Mouse (Mus musculus): Measurements from ENCODE around the gene Hyal1.
"Not testable (repeated sequence)": the region's sequence is repeated elsewhere in the genome, so short reads cannot be mapped to it uniquely, and the experiment has no call there.

Gene Hyal1

DNA sequence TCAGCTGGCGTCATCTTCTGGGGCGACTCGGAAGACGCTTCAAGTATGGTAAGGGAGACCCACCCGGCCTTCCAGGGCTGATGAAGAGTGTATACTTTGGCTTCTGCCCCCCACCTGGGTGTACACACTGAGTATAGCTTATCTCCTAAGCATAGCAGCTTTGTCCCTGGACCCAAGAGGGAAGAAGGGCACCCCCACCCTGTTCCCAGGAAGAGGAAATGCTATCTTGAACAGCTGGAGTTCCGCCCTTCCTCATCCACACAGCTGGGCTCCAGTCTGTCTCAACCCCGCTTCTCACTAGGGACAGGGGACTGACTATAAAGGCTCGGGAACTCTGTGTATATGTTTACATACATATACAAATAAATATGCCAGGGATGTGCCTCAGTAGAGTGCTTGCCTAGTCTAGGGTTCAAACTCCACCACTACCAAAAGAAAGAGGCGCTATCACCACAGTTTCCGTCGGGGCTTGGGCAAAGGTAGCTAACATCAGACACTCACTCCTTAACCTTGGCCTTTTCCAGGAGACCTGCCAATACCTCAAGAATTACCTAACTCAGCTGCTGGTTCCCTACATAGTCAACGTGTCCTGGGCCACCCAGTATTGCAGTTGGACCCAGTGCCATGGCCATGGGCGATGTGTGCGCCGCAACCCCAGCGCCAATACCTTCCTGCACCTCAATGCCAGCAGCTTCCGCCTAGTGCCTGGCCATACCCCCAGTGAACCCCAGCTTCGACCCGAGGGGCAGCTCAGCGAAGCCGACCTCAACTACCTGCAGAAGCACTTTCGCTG lies 5.0 kb upstream of the Hyal1 start:
- in situ Hi-C loops (cut with MseI, MboI), result no loop called here

DNA sequence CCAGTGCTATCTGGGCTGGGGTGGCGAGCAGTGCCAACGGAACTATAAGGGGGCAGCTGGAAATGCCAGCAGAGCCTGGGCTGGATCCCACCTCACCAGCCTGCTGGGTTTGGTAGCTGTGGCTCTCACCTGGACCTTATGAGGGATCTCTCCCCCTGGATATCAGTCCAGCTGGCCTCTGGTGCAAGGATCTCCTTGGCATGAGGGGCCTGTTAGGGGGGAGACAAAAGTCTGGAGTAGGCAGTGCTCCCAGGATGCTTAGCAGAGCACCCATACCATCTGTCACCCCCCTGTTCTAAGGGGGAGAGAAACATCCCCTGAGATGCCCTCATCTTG lies 4.4 kb upstream of the Hyal1 start:
- in situ Hi-C loops (cut with MseI, MboI), result no loop called here

DNA sequence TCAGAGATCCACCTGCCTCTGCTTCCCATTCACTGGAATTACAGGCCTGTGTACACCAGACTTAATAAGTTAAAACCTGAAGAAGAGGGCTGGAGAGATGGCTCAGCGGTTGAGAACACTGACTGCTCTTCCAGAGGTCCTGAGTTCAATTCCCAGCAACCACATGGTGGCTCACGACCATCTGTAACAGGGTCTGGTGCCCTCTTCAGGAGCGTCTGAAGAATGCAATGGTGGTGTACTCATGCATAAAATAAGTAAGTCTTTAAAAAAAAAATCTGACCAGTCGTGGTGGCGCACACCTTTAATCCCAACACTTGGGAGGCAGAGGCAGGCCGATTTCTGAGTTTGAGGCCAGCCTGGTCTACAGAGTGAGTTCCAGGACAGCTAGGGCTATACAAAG lies 3.0 kb upstream of the Hyal1 start:
- in situ Hi-C loops (cut with MseI, MboI), result not testable (repeated sequence)

GRCm38 (mm10) chr9:107575579-107576356 lies 959 bp upstream of the Hyal1 start:
- in situ Hi-C loops (cut with MseI, MboI), result no loop called here

DNA sequence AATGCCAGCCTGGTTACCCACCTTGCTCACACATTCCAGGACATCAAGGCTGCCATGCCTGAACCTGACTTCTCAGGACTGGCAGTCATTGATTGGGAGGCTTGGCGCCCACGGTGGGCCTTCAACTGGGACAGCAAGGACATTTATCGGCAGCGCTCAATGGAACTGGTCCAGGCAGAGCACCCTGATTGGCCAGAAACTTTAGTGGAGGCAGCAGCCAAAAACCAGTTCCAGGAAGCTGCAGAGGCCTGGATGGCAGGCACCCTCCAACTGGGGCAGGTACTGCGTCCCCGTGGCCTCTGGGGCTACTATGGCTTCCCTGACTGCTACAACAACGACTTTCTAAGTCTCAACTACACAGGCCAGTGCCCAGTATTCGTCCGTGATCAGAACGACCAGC lies 1.1 kb downstream of the Hyal1 start:
- in situ Hi-C loops (cut with MseI, MboI), result no loop called here

- in situ Hi-C loops (cut with MseI, MboI), result no loop called here
Measured at GRCm38 (mm10) chr9:107578587-107578986, 1.9 kb downstream of the Hyal1 start, which contains the start of gene Naa80. Naa80 (plus strand) TSS chr9:107578887.

- in situ Hi-C loops (cut with MseI, MboI), result no loop called here
Measured at GRCm38 (mm10) chr9:107579023-107579900, 2.5 kb downstream of the Hyal1 start.

DNA sequence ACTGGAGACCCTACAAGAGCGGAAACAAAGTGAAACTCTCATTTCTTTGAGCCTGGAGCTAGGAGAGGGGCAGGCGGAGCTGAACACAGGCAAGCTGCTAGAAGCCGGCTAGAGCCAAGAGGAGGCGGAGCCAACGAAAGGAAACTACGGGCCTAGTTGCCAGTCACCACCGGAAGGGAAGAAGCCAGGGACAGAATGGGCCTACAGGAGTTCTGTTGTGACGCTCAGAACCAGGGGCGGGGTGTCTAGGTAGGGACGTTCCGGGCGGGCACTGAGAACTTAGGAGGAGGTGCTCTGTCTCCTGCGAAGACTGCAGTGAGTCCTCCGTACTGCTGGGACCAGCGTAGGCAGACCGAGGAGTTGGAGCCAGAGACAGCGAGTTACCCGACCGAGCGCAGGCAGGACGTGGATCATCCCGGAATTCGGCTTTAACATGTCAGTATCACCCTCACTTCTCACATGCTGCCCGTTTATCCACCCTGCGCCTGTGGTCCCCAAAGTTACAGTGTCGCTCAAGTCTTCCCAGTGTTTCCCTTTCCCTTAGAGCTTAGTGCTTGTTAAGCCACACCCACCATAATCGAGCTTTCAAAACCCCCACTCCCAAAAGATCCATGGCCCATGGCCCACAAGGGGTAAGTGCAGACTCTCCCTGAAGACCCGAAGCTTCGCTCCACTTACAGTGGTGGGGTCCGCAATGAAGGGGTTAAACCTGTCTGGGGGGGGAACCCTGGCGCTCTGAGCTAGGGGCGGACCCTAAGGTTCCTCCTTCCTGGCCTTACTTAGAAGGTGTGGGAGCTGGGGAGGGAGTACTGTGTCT lies 4.0 kb downstream of the Hyal1 start, which contains the start of gene Hyal3:
Gene Hyal3, plus strand, starts transcription at position 318 of the 817 bp plus-strand sequence.
- in situ Hi-C loops (cut with MseI, MboI), result no loop called here

GRCm38 (mm10) chr9:107581584-107581983 lies 4.9 kb downstream of the Hyal1 start:
- in situ Hi-C loops (cut with MseI, MboI), result no loop called here

GRCm38 (mm10) chr9:107582509-107583062 lies 5.9 kb downstream of the Hyal1 start:
- in situ Hi-C loops (cut with MseI, MboI), result no loop called here

DNA sequence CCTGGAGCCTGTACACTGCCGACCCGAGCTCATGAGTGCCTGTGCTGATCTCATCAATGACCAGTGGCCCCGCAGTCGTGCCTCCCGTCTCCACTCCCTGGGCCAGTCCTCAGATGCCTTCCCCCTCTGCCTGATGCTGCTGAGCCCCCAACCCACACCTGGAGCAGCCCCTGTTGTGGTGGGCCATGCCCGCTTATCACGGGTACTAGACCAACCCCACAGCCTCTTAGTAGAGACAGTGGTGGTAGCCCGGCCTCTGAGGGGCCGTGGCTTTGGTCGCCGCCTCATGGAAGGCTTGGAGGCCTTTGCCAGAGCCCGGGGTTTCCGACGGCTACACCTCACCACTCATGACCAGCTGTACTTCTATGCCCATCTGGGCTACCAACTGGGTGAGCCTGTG lies 6.4 kb downstream of the Hyal1 start:
- in situ Hi-C loops (cut with MseI, MboI), result no loop called here

GRCm38 (mm10) chr9:107586504-107586903 lies 9.8 kb downstream of the Hyal1 start:
- in situ Hi-C loops (cut with MseI, MboI), result no loop called here

DNA sequence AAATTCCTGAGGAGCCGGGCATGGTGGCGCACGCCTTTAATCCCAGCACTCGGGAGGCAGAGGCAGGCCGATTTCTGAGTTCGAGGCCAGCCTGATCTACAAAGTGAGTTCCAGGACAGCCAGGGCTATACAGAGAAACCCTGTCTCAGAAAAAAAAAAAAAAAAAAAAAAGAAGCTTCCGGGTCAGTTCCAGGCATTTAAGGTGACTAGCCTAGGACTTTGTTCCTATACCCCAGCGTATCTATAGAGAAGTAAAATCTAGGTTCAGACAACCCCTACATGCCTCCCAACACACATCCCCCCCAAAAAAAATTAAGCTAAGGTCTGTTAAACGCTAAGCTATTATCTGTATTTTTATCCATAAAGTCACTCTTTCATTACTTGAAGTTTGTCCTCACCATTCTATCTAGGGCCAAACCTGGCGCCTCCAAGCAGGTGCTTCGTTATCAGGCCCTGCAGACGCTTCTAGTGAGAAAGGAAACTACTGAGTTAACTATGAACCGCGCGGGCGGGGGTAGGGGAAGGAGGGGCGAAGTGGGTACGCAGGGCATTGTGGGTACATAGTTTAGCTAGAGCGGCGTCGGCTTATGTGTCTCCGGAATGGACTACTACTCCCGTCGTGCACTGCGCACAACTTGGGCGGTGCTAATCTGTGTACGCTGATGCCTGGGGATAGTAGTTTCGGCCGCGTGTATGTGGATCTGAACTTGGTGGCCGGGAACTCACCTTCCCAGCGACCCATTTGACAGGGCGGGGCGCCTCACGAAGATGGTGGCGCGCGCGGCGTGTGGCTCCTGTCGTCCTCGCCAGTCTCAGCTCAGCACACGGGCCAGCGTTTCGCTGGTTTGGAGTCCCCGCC lies 10.5 kb downstream of the Hyal1 start, which contains the start of gene Ifrd2:
Gene Ifrd2, plus strand, starts transcription at position 669 of the 859 bp plus-strand sequence.
- in situ Hi-C loops (cut with MseI, MboI), result no loop called here

DNA sequence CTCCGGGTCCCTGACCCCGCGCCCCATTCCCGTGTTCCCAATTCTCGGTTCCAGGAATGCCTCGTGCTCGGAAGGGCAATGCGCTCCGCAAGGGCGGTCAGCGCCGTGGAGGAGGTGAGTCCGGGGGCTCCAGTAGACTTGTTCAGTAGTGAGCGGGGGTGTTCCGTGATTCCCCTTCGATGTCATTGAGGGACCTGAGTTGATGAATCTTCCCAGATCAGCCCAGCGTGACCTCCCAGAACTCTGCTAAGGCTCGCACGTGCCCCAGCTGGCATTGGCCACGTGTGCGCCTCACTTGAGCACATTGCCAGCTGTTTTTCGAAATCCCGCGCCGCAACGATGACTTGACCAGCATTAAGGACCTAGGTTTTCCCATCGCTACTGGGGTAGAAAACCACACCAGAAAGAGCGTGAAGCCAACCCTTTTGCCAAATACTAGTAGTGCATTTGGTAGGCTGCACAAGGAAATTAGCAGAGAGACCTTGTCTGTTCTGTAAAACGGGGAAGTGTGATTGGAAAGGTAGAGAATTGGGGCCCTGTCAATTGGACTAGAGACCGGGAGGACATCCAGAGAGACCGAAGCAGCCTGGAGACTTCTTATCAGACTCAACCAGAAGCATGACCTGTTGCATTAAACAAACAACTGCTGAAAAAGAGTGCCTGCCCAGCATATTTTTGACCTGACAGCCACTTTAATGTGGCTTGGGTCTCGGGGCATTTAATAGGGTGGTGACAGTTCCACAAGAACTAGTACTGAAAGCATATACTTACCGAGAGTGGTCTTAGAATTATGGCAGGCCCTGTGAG lies 11.3 kb downstream of the Hyal1 start:
- in situ Hi-C loops (cut with MseI, MboI), result no loop called here

DNA sequence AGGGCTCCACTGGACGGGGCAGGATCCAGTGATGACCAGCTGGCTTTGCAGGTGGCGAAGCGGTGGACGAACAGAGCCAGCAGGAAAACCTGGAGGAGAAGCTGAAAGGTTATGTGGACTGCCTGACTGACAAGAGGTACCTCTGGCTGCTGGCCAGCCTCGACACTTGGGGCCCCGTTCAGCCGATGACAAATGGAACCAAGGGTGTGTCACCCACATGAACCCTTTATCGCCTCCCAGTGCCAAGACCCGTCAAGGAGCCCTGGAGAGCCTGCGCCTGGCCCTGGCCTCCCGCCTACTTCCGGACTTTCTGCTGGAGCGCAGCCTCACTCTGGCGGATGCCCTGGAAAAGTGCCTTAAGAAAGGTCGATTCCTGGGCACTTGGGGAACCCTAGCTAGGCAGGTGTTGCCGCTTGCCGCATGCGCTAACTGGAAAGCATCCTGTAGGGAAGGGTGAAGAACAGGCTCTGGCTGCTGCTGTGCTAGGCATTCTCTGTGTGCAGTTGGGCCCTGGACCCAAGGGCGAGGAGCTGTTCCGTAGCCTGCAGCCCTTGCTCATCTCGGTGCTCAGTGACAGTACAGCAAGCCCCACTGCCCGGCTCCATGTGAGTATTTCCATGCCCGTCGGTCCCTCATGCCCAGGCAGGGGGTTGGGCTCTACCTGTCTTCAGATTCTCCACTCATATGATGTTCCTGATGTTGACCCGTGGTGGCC lies 13.5 kb downstream of the Hyal1 start:
- in situ Hi-C loops (cut with MseI, MboI), result no loop called here

- in situ Hi-C loops (cut with MseI, MboI), result no loop called here
Measured at GRCm38 (mm10) chr9:107590773-107591060, 14.0 kb downstream of the Hyal1 start.

DNA sequence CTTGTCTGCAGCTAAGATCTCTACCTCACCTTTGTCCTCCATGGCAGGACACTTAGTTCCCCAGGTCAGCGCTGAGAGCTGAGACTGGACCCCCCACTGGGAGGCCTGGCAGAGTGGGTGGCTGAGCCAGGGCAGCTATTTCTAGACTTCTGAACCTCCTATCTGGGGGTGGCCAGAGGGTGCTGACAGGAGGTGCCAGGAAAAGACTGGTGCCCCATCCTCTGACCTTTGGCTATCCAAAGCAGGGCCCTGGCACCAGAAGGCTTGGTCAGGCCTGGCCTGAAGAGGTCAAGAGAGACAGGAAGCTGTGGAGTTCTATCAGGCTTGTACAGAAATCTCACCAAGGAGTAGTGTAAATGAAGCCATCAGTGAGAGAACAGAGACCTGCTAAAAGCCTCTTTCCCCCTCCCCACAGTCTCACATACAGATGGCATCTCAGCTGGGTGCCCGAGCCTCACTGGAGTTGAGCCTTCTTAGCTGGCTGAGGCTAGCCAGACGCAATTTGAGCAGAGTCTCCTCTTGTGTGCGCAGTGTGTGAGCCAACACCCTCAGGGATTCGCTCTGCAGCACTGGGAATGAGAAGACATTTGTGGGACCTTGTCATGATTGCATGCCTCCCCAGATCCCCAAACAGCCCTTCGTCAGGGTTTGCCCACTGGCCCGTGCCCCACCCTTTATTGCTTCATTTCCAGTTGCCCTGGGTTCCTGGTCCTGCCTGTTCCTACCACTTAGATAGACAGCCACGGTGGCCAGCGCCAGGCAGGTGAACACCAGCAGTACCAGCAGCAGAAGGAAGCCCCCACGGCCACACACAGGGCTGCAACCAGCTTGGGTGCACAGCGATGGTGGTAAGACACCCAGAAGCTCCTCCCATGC lies 16.6 kb downstream of the Hyal1 start:
- in situ Hi-C loops (cut with MseI, MboI), result no loop called here
